Mouse (Mus musculus) cortical plate, adult 2 months (tissue): ENCODE measurements around the gene Aggf1.

Source experiments
- CTCF ChIP-seq: fragments of 200-500 bp; IDR thresholded peaks from 2 replicates; pipeline ENCODE4 v1.5.1; 2011; ENCODE audit warnings: mild to moderate bottlenecking, control low read depth, low read length; ENCODE audit not compliant: insufficient read depth; ENCODE audit errors: extremely low read depth
- POLR2A ChIP-seq: fragments of 200-500 bp; IDR thresholded peaks from 2 replicates; pipeline ENCODE4 v1.6.1; 2011; ENCODE audit warnings: mild to moderate bottlenecking, low read length, control low read depth; ENCODE audit not compliant: insufficient read depth; ENCODE audit errors: extremely low read depth

GRCm38 (mm10) chr13:95328767-95329166 is 46.4 kb downstream of the Aggf1 start:
- TF ChIP-seq CTCF (no peak), POLR2A (no peak)
